Mouse (Mus musculus): ENCODE data around the gene Samd10. TPM values are rescaled to one million over a fixed set of nuclear protein-coding genes. Genes with fewer than 3 reads are reported as not detected.

Gene Samd10
- total and polyA plus RNA-seq, 2 experiments from 2014 or later: 7.7 to 8.0 TPM

DNA sequence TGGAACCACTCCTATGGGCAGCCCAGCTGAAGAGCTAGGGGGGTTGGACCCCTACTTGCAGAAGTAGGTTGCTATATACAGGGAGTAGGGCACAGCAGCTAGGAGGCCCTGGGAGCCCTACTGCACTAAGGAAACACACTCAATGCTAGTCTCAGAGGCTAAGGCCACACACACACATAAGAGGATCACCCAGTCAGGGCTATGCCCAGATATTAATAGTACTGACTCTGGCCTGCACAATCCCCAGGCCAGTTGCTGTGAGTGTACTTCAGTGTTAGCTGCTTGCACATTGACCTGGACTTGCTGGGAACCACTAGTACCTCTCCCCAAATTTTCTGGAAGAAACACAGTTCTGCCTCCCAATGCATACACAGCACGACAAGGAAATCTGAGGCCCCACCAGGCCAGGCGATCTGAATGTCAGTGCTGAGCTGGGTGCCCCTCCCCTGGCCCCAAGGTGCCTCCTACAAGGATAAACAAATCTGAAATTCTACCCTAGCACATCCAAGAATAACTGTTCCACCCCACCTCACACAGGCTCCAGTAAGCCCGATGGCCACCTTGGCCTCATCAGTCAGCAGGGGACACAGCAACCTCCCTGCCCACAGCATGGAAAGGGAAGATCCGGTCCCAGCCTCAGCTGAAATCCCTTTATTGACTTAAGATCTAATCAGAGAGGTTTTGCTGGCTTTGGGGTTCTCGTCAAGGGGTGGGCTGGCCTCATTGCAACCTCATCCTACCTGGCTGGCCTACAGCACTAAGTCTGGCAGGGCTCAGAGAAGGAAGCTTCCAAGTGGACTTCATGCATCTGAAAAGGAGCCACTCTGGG lies 20.0 kb downstream of the Samd10 start:
- WGBS: 32% methylated on average over 5 of the region's 5 CpGs
- ATAC-seq (ENCODE audit: insufficient read depth, low read depth): no peak
- Histone ChIP-seq H3K9me3 (replicated peaks; ENCODE audit: control insufficient read depth, low read length) (no peaks in the 10 kb centered on the region), H3K27ac (ENCODE audit: low read depth) (peak overlapping the region; percentile 26; the same call in 1 of the 2 replicates), H3K27me3 (ENCODE audit: control insufficient read depth, insufficient read depth, low read length) (no peaks in the 10 kb centered on the region), H3K4me3 (ENCODE audit: low read depth, low read length) (no peak overlapping the region), H3K4me2 (ENCODE audit: low read depth, low read length) (no peak overlapping the region), H3K36me3 (replicated peaks; ENCODE audit: control insufficient read depth, insufficient read depth, low read length) (peaks cover 12% of the 10 kb centered on the region; the same call in 1 of the 2 replicates), H3K4me1 (ENCODE audit: control insufficient read depth, insufficient read depth) (peaks cover 33% of the 10 kb centered on the region), H3K9ac (replicated peaks; ENCODE audit: low read depth, low read length) (no peak overlapping the region)
- DNase-seq (ENCODE audit: low spot score): no peak
- no peak for TF ChIP-seq CTCF (IDR thresholded peaks at IDR 0.05; ENCODE audit: low read depth)
- no peak for TF ChIP-seq EP300 (IDR thresholded peaks at IDR 0.05; ENCODE audit: low read depth)

DNA sequence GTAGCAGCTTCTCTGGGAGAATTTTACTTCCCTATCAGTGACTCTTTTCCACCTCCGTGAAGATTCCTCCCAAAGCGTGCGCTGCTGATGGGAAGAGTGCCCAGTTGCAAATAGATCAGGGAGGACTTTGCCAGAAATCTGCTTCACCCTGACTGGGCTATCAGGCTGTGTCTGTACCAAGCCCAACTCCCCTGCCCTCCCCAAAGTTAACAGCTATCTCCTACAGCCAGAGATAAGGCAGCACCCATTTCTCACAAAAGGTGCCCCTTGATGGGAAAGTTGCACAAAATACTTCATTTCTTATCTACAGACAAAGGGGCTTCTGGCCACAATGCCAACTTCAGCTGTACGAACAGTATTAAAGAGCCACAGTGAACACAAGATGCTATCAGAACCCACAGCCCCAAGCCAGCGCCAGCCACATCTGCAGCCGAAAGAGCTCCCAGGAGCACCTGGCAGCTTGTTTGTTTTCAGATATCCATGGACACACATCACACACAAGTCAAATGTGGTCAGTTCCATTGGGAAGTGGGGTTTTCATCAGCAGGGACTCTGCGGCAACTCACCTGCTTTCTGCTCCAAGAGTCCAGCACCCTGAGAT lies 20.9 kb downstream of the Samd10 start:
- Histone ChIP-seq H3K4me2 (ENCODE audit: low read depth, low read length) (no peak overlapping the region), H3K36me3 (replicated peaks; ENCODE audit: control insufficient read depth, insufficient read depth, low read length) (peaks cover 18% of the 10 kb centered on the region), H3K27me3 (ENCODE audit: control insufficient read depth, insufficient read depth, low read length) (no peaks in the 10 kb centered on the region), H3K9ac (replicated peaks; ENCODE audit: low read depth, low read length) (peak overlapping the region; percentile 37; the same call in 1 of the 2 replicates), H3K4me1 (ENCODE audit: control insufficient read depth, insufficient read depth) (peaks cover 33% of the 10 kb centered on the region), H3K27ac (ENCODE audit: low read depth) (no peak overlapping the region), H3K4me3 (ENCODE audit: low read depth, low read length) (no peak overlapping the region), H3K9me3 (replicated peaks; ENCODE audit: control insufficient read depth, low read length) (no peaks in the 10 kb centered on the region)
- TF ChIP-seq CTCF (IDR thresholded peaks at IDR 0.05; ENCODE audit: low read depth): no peak
- no peak for TF ChIP-seq EP300 (IDR thresholded peaks at IDR 0.05; ENCODE audit: low read depth)
- ATAC-seq (ENCODE audit: insufficient read depth, low read depth): no peak
- no peak for DNase-seq (ENCODE audit: low spot score)
- 32% methylated on average over 7 of the region's 7 CpGs for WGBS

DNA sequence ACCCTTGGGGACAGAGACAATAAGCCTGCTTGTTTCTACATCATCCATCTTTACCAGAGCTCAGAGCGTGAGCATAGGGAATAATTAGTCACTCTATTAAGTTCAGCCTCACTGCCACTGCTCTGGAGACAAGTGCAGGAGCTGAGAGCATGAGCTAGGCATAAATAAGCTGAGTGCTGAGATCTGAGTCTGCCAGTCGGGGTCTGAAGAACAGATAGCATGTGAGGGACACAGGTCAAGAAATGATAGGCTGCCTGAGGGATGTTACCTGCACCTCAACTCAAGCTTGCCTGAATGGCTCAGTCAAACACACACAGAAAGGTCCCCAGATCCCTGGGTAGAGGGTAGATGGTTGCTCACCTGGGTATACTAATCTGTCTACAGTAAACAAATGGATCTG lies 21.9 kb downstream of the Samd10 start:
- Histone ChIP-seq H3K36me3 (replicated peaks; ENCODE audit: control insufficient read depth, insufficient read depth, low read length) (peaks cover 28% of the 10 kb centered on the region), H3K4me3 (ENCODE audit: low read depth, low read length) (no peak overlapping the region), H3K27ac (ENCODE audit: low read depth) (no peak overlapping the region), H3K9me3 (replicated peaks; ENCODE audit: control insufficient read depth, low read length) (no peaks in the 10 kb centered on the region), H3K27me3 (ENCODE audit: control insufficient read depth, insufficient read depth, low read length) (no peaks in the 10 kb centered on the region), H3K4me1 (ENCODE audit: control insufficient read depth, insufficient read depth) (peaks cover 33% of the 10 kb centered on the region), H3K4me2 (ENCODE audit: low read depth, low read length) (no peak overlapping the region), H3K9ac (replicated peaks; ENCODE audit: low read depth, low read length) (no peak overlapping the region)
- TF ChIP-seq CTCF (IDR thresholded peaks at IDR 0.05; ENCODE audit: low read depth) (no peak), EP300 (IDR thresholded peaks at IDR 0.05; ENCODE audit: low read depth) (no peak)
- DNase-seq (ENCODE audit: low spot score) (no peak), ATAC-seq (ENCODE audit: insufficient read depth, low read depth) (no peak)
- WGBS: 63% methylated on average over 2 of the region's 2 CpGs

DNA sequence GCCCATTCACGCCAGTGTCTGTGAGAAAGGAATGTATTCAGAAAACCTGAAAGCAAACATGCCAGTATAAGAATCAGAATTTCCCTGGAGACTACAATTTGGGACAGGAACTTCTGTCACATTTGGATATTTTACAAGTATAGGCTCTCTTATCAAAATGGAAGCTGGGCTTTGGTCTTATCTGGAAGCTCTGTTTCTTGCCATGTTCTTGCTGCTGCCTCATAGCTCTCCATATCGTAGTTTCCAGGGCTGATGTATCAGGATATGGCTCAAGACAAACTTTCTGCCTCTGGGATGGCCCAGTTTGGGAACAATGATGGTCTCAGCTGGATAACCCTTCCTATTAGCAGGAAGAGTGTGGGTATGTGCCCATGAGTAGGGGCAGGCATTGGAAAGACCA lies 22.4 kb downstream of the Samd10 start:
- DNase-seq (ENCODE audit: low spot score): no peak
- Histone ChIP-seq H3K27me3 (ENCODE audit: control insufficient read depth, insufficient read depth, low read length) (no peaks in the 10 kb centered on the region), H3K36me3 (replicated peaks; ENCODE audit: control insufficient read depth, insufficient read depth, low read length) (peaks cover 31% of the 10 kb centered on the region), H3K4me2 (ENCODE audit: low read depth, low read length) (no peak overlapping the region), H3K27ac (ENCODE audit: low read depth) (no peak overlapping the region), H3K9ac (replicated peaks; ENCODE audit: low read depth, low read length) (no peak overlapping the region), H3K4me1 (ENCODE audit: control insufficient read depth, insufficient read depth) (peaks cover 33% of the 10 kb centered on the region), H3K4me3 (ENCODE audit: low read depth, low read length) (no peak overlapping the region), H3K9me3 (replicated peaks; ENCODE audit: control insufficient read depth, low read length) (no peaks in the 10 kb centered on the region)
- ATAC-seq (ENCODE audit: insufficient read depth, low read depth): no peak
- no peak for TF ChIP-seq CTCF (IDR thresholded peaks at IDR 0.05; ENCODE audit: low read depth)
- TF ChIP-seq EP300 (IDR thresholded peaks at IDR 0.05; ENCODE audit: low read depth): no peak
- WGBS: 78% methylated on average over 2 of the region's 2 CpGs

DNA sequence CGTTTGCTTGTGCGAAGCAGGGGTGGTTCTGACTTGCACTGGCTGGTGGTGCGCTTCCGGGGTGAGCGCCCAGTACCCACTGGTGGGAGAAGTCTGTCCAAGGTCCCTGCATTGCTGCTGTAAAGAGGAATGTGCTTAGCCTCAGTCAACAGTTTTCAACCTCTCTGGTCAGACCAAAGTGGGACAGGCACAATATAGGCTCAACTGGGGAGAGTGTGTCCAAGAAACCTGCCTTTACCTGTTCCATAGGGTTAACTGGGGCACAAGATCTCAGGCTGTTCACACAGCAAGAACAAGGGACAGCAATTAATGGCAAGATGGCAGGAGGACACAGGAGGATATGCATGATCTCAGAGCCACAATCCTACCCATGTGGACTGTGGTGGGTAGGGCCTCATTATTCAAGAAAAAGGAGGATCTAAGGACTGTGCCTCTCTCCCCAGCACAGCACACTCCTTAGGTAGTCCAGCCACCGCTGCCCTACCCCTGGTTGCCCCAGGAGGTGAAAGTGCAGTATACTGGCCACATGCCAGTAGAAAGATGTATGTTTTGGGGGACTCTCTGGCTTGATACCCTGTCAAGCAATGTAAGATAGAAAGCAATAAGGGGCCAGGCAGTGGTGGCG lies 24.0 kb downstream of the Samd10 start:
- 94% methylated on average over 7 of the region's 7 CpGs for WGBS

More for the DNA sequence above, 24.0 kb downstream of the Samd10 start:
- ATAC-seq (ENCODE audit: insufficient read depth, low read depth) (no peak), DNase-seq (ENCODE audit: low spot score) (no peak)
- no peaks in the 10 kb centered on the region for H3K9me3 ChIP-seq (replicated peaks; ENCODE audit: control insufficient read depth, low read length)
- no peak overlapping the region for H3K27ac ChIP-seq (ENCODE audit: low read depth)
- no peak overlapping the region for H3K4me2 ChIP-seq (ENCODE audit: low read depth, low read length)
- peaks cover 24% of the 10 kb centered on the region for H3K4me1 ChIP-seq (ENCODE audit: control insufficient read depth, insufficient read depth)
- H3K27me3 ChIP-seq (ENCODE audit: control insufficient read depth, insufficient read depth, low read length): no peaks in the 10 kb centered on the region
- peaks cover 31% of the 10 kb centered on the region for H3K36me3 ChIP-seq (replicated peaks; ENCODE audit: control insufficient read depth, insufficient read depth, low read length)
- no peak overlapping the region for H3K9ac ChIP-seq (replicated peaks; ENCODE audit: low read depth, low read length)
- H3K4me3 ChIP-seq (ENCODE audit: low read depth, low read length): no peak overlapping the region
- TF ChIP-seq EP300 (IDR thresholded peaks at IDR 0.05; ENCODE audit: low read depth): no peak
- TF ChIP-seq CTCF (IDR thresholded peaks at IDR 0.05; ENCODE audit: low read depth): no peak
